Mouse (Mus musculus): ENCODE data around the gene Col6a1. TPM values are rescaled to one million over a fixed set of nuclear protein-coding genes. Genes with fewer than 3 reads are reported as not detected.

Col6a1 gene
- polyA plus RNA-seq, 1 experiment from 2014 or later = 12.9 TPM

Other genes with a start within 250 kb of the Col6a1 start
- 43.7 and 47.4 TPM in 2 replicates for gene Lss, start 194.6 kb downstream of the Col6a1 start, polyA plus RNA-seq (2014; fragmentation: Nextera tagmentation; extraction: Ambion mirVana)
- not detected in 2 replicates for gene Spatc1l, start 163.9 kb downstream of the Col6a1 start, polyA plus RNA-seq (2014; fragmentation: Nextera tagmentation; extraction: Ambion mirVana)
- not detected in 2 replicates for gene Ftcd, start 150.5 kb downstream of the Col6a1 start, polyA plus RNA-seq (2014; fragmentation: Nextera tagmentation; extraction: Ambion mirVana)
- 10.7 and 10.8 TPM in 2 replicates for gene Col6a2, start 102.5 kb downstream of the Col6a1 start, polyA plus RNA-seq (2014; fragmentation: Nextera tagmentation; extraction: Ambion mirVana)
- gene Pcbp3, start 235.7 kb upstream of the Col6a1 start, polyA plus RNA-seq (2014; fragmentation: Nextera tagmentation; extraction: Ambion mirVana) = 34.4 and 41.5 TPM in 2 replicates